Mouse (Mus musculus) intestine, postnatal 0 days (tissue): ENCODE data around the gene Chn2. TPM values are rescaled to one million over a fixed set of nuclear protein-coding genes. Genes with fewer than 3 reads are reported as not detected.

Experiments
- ATAC-seq: fragments of 200-750 bp; cut with Nextera tagmentation; 2 replicates; pipeline ENCODE4 v1.8.0; 2017; ENCODE audit warnings: mild to moderate bottlenecking, moderate TSS enrichment, moderate library complexity
- H3K27ac ChIP-seq: fragments of 300-500 bp; sonication (generic); 2 replicates; pipeline ENCODE4 v1.5.1; 2014; ENCODE audit warnings: mild to moderate bottlenecking, low read depth, low read length, moderate library complexity
- H3K27me3 ChIP-seq: fragments of 300-500 bp; sonication (generic); replicated peaks from 2 replicates; pipeline ENCODE4 v1.6.1; 2014; ENCODE audit warnings: low read length, mixed read lengths; ENCODE audit not compliant: control insufficient read depth, insufficient read depth
- H3K36me3 ChIP-seq: fragments of 300-500 bp; sonication (generic); 2 replicates; pipeline ENCODE4 v1.6.1; 2014; ENCODE audit warnings: mild to moderate bottlenecking, moderate library complexity; ENCODE audit not compliant: control insufficient read depth, insufficient read depth
- H3K4me1 ChIP-seq: fragments of 300-500 bp; sonication (generic); replicated peaks from 2 replicates; pipeline ENCODE4 v1.6.1; 2014; ENCODE audit warnings: antibody characterized with exemption, low read length, mixed read lengths; ENCODE audit not compliant: control insufficient read depth, insufficient read depth
- H3K4me2 ChIP-seq: fragments of 300-500 bp; sonication (generic); replicated peaks from 2 replicates; pipeline ENCODE4 v1.6.1; 2014; ENCODE audit warnings: low read depth, mild to moderate bottlenecking, moderate library complexity
- H3K4me3 ChIP-seq: fragments of 300-500 bp; sonication (generic); 2 replicates; pipeline ENCODE4 v1.5.1; 2014; ENCODE audit warnings: low read depth, low read length
- H3K9ac ChIP-seq: fragments of 300-500 bp; sonication (generic); 2 replicates; pipeline ENCODE4 v1.6.1; 2014; ENCODE audit warnings: mild to moderate bottlenecking, low read depth, low read length
- H3K9me3 ChIP-seq: fragments of 300-500 bp; sonication (generic); 2 replicates; pipeline ENCODE4 v1.6.1; 2016; ENCODE audit warnings: mixed run types; ENCODE audit not compliant: control insufficient read depth
- CTCF ChIP-seq: sonication (generic); IDR thresholded peaks from 2 replicates; pipeline ENCODE4 v1.5.1; 2016; ENCODE audit warnings: low read depth, mild to moderate bottlenecking, control low read depth, antibody characterized with exemption, moderate library complexity
- WGBS: fragments of 180-500 bp; shearing (Covaris S2); extraction: QIAGEN DNeasy Blood & Tissue Kit; methylation state at CpG from one replicate; pipeline ENCODE4 v1.1.7; 2014; 5-methylcytosine and 5-hydroxymethylcytosine counted together
- polyA plus RNA-seq: library from polyadenylated mRNA; unstranded; fragments of >200 nt; fragmentation: Nextera tagmentation; extraction: Ambion mirVana; gene quantifications from 2 replicates; pipeline ENCODE4 v1.2.1, GENCODE M21; 2015

Chn2 gene
- polyA plus RNA-seq, 1 experiment from 2014 or later = 19.6 TPM

GRCm38 (mm10) chr6:54193631-54194305 lies 154.4 kb downstream of the Chn2 start:
- no peak for ATAC-seq

GRCm38 (mm10) chr6:54197821-54198412 lies 158.6 kb downstream of the Chn2 start:
- H3K27me3 ChIP-seq = no peaks in the 10 kb centered on the region
- H3K4me3 ChIP-seq = no peak overlapping the region
- no peaks in the 10 kb centered on the region for H3K36me3 ChIP-seq
- H3K4me1 ChIP-seq = peaks cover 8% of the 10 kb centered on the region; the same call in 1 of the 2 replicates
- TF ChIP-seq CTCF = no peak
- no peak for ATAC-seq
- H3K4me2 ChIP-seq = no peak overlapping the region
- no peak overlapping the region for H3K27ac ChIP-seq
- no peak overlapping the region for H3K9ac ChIP-seq
- no peaks in the 10 kb centered on the region for H3K9me3 ChIP-seq
- 94% methylated on average over 5 of the region's 5 CpGs for WGBS

More at GRCm38 (mm10) chr6:54193631-54194305, 154.4 kb downstream of the Chn2 start:
- TF ChIP-seq CTCF = no peak
- H3K9me3 ChIP-seq = no peaks in the 10 kb centered on the region
- no peak overlapping the region for H3K4me3 ChIP-seq
- H3K36me3 ChIP-seq = no peaks in the 10 kb centered on the region
- H3K4me2 ChIP-seq = no peak overlapping the region
- H3K27me3 ChIP-seq = no peaks in the 10 kb centered on the region
- WGBS = 72% methylated on average over 7 of the region's 7 CpGs
- no peak overlapping the region for H3K27ac ChIP-seq
- H3K4me1 ChIP-seq = no peaks in the 10 kb centered on the region
- H3K9ac ChIP-seq = no peak overlapping the region

- no peak for ATAC-seq
- 24% methylated on average over 4 of the region's 4 CpGs for WGBS
- Histone ChIP-seq H3K4me3 (no peak overlapping the region), H3K9me3 (no peaks in the 10 kb centered on the region), H3K27ac (no peak overlapping the region), H3K27me3 (no peaks in the 10 kb centered on the region), H3K36me3 (no peaks in the 10 kb centered on the region), H3K4me1 (peaks cover 10% of the 10 kb centered on the region; the same call in 1 of the 2 replicates), H3K9ac (no peak overlapping the region), H3K4me2 (no peak overlapping the region)
- no peak for TF ChIP-seq CTCF
Observed at GRCm38 (mm10) chr6:54199516-54199915, 160.2 kb downstream of the Chn2 start.

GRCm38 (mm10) chr6:54200031-54200722 lies 160.8 kb downstream of the Chn2 start:
- Histone ChIP-seq H3K36me3 (no peaks in the 10 kb centered on the region), H3K9ac (no peak overlapping the region), H3K27me3 (no peaks in the 10 kb centered on the region), H3K27ac (no peak overlapping the region), H3K4me2 (no peak overlapping the region), H3K4me3 (no peak overlapping the region), H3K9me3 (no peaks in the 10 kb centered on the region), H3K4me1 (peaks cover 10% of the 10 kb centered on the region; the same call in 1 of the 2 replicates)
- TF ChIP-seq CTCF = no peak
- WGBS = 81% methylated on average over 11 of the region's 11 CpGs
- ATAC-seq = no peak

GRCm38 (mm10) chr6:54202311-54203020 lies 163.1 kb downstream of the Chn2 start:
- Histone ChIP-seq H3K27ac (peak overlapping the region; percentile 54), H3K4me2 (no peak overlapping the region; the same call in 1 of the 2 replicates), H3K36me3 (no peaks in the 10 kb centered on the region), H3K9ac (no peak overlapping the region), H3K4me3 (no peak overlapping the region), H3K27me3 (no peaks in the 10 kb centered on the region), H3K9me3 (no peaks in the 10 kb centered on the region), H3K4me1 (peaks cover 10% of the 10 kb centered on the region; the same call in 1 of the 2 replicates)
- ATAC-seq = peak; percentile 77
- TF ChIP-seq CTCF = no peak
- WGBS = 50% methylated on average over 7 of the region's 7 CpGs

- Histone ChIP-seq H3K9me3 (no peaks in the 10 kb centered on the region), H3K9ac (no peak overlapping the region), H3K36me3 (no peaks in the 10 kb centered on the region), H3K27ac (0 out of 2 replicates have a peak overlapping the region, but pooled peaks have one; percentile 54), H3K4me3 (no peak overlapping the region), H3K27me3 (no peaks in the 10 kb centered on the region), H3K4me2 (no peak overlapping the region), H3K4me1 (peaks cover 10% of the 10 kb centered on the region; the same call in 1 of the 2 replicates)
- no peak for ATAC-seq
- WGBS = 41% methylated on average over 2 of the region's 2 CpGs
- no peak for TF ChIP-seq CTCF
Observed at GRCm38 (mm10) chr6:54203316-54203715, 164.0 kb downstream of the Chn2 start.
